Mouse (Mus musculus) neural tube, embryonic 12.5 days (tissue): ENCODE results near the gene Zbtb44. TPM values are rescaled to one million over a fixed set of nuclear protein-coding genes. Genes with fewer than 3 reads are reported as not detected.

Experiments used
- ATAC-seq: fragments of 200-750 bp; cut with Nextera tagmentation; 2 replicates; pipeline ENCODE4 v1.8.0; 2017; ENCODE audit warnings: low read depth, mild to moderate bottlenecking, moderate TSS enrichment, moderate library complexity; ENCODE audit not compliant: low FRiP score
- H3K27ac ChIP-seq: fragments of 300-500 bp; sonication (generic); 2 replicates; pipeline ENCODE4 v1.5.1; 2016
- H3K27me3 ChIP-seq: fragments of 300-500 bp; sonication (generic); replicated peaks from 2 replicates; pipeline ENCODE4 v1.6.1; 2016; ENCODE audit warnings: mild to moderate bottlenecking
- H3K36me3 ChIP-seq: fragments of 300-500 bp; sonication (generic); 2 replicates; pipeline ENCODE4 v1.6.1; 2016; ENCODE audit warnings: mild to moderate bottlenecking
- H3K4me1 ChIP-seq: fragments of 300-500 bp; sonication (generic); 2 replicates; pipeline ENCODE4 v1.6.1; 2016
- H3K4me2 ChIP-seq: fragments of 300-500 bp; sonication (generic); replicated peaks from 2 replicates; pipeline ENCODE4 v1.6.1; 2016; ENCODE audit warnings: mild to moderate bottlenecking
- H3K4me3 ChIP-seq: fragments of 300-500 bp; sonication (generic); 2 replicates; pipeline ENCODE4 v1.5.1; 2016
- H3K9ac ChIP-seq: fragments of 300-500 bp; sonication (generic); 2 replicates; pipeline ENCODE4 v1.6.1; 2016; ENCODE audit warnings: mild to moderate bottlenecking
- H3K9me3 ChIP-seq: fragments of 300-500 bp; sonication (generic); 2 replicates; pipeline ENCODE4 v1.6.1; 2016; ENCODE audit warnings: mild to moderate bottlenecking
- WGBS: fragments of 180-500 bp; shearing (Covaris S2); methylation state at CpG from one replicate; pipeline ENCODE4 v1.1.7; 2016; 5-methylcytosine and 5-hydroxymethylcytosine counted together
- polyA plus RNA-seq: library from polyadenylated mRNA; unstranded; fragments of >200 nt; fragmentation: Nextera tagmentation; extraction: Ambion mirVana; gene quantifications from 2 replicates; pipeline ENCODE4 v1.2.1, GENCODE M21; 2016

Zbtb44 gene
- polyA plus RNA-seq, 1 experiment from 2014 or later = 6.7 TPM

DNA sequence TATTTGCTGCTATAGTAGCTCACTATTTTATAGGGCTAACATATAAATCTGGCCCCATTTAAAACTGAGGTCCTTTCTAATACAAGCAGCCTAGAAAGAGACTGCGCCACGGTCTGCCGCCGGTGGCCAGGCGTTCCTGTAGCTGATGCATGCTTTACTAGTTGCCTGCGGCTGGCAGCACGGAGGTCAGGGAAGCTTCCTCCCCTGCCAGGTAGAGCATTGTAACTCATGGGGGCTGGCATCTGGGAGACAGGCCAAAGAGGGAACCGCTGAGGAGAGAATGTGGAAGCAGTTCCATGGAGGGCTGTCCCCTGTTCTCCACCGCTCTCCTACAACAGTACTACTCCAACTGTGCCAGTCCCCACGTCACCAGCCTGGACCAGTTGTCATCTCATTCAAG, 44.4 kb downstream of the Zbtb44 start:
- 89% methylated on average over 10 of the region's 10 CpGs for WGBS
- H3K36me3 ChIP-seq = no peaks in the 10 kb centered on the region

DNA sequence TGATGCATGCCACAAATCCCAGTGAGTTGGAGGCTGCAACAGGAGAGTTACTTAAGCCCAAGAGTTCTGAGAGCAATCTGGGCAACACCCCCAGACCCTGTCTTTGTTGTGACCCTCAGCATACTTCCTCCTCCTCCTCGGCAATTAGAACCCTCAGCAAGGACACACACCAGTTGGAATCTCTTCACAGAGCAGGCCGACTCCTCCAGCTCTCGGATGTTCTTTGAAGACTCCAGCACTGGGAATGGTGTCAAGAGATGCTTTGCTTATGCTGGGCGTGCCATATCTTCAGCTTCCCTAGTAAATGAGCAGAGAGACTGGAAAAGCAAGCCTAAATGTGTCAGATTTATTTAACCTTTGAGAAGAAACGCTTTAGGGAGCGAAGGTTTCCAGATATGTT, 50.3 kb downstream of the Zbtb44 start:
- no peaks in the 10 kb centered on the region for H3K36me3 ChIP-seq
- H3K9ac ChIP-seq = no peak overlapping the region
- no peak overlapping the region for H3K27ac ChIP-seq
- H3K4me3 ChIP-seq = no peak overlapping the region
- WGBS = 71% methylated on average over 6 of the region's 6 CpGs
- 0 out of 2 replicates have a peak, but pooled peaks cover 4% of the 10 kb centered on the region for H3K27me3 ChIP-seq
- H3K4me2 ChIP-seq = no peak overlapping the region
- ATAC-seq = no peak
- no peaks in the 10 kb centered on the region for H3K9me3 ChIP-seq
- H3K4me1 ChIP-seq = no peaks in the 10 kb centered on the region; the same call in 1 of the 2 replicates

More for the DNA sequence above, 44.4 kb downstream of the Zbtb44 start:
- no peak overlapping the region for H3K9ac ChIP-seq
- no peak for ATAC-seq
- H3K4me3 ChIP-seq = no peak overlapping the region
- no peak overlapping the region for H3K27ac ChIP-seq
- no peak overlapping the region for H3K4me2 ChIP-seq
- H3K27me3 ChIP-seq = no peaks in the 10 kb centered on the region
- H3K9me3 ChIP-seq = no peaks in the 10 kb centered on the region
- no peaks in the 10 kb centered on the region for H3K4me1 ChIP-seq

DNA sequence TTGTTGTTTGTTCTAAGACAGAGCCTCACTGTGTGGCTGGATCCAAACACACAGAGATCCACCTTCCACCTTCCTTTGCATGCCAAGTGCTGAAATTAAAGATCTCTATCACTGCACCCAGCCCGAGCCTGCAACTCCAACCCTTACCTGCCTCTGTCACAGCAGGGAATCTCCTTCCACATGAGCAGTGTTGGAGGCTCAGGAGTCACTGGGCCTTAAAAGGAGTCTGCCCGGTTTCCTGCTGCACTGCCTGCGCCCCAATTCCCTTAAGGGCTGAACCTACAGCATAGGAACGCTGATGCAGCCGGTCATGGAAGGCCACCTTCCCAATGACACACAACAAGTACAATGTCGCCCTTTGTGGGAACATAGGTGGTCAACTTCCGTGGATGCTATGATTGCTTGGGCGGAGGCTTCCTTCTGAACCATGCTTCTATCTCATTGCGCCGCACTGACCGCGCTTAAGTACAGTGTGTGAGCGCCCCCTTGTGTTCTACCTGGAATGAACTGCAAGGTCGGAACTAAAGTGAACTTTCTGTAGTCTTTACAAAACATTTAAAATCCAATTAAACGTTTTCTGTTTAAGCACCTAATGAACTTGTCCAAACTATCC, 51.7 kb downstream of the Zbtb44 start:
- H3K9me3 ChIP-seq = no peaks in the 10 kb centered on the region
- 0 out of 2 replicates have a peak overlapping the region, but pooled peaks have one; percentile 39 for H3K9ac ChIP-seq
- peak; percentile 61; the same call in 1 of the 2 replicates for ATAC-seq
- H3K27ac ChIP-seq = no peak overlapping the region
- peak overlapping the region; percentile 49 for H3K4me2 ChIP-seq
- 9% methylated on average over 15 of the region's 15 CpGs for WGBS
- no peak overlapping the region for H3K4me3 ChIP-seq
- no peaks in the 10 kb centered on the region for H3K36me3 ChIP-seq
- H3K27me3 ChIP-seq = 0 out of 2 replicates have a peak, but pooled peaks cover 4% of the 10 kb centered on the region
- no peaks in the 10 kb centered on the region; the same call in 1 of the 2 replicates for H3K4me1 ChIP-seq

DNA sequence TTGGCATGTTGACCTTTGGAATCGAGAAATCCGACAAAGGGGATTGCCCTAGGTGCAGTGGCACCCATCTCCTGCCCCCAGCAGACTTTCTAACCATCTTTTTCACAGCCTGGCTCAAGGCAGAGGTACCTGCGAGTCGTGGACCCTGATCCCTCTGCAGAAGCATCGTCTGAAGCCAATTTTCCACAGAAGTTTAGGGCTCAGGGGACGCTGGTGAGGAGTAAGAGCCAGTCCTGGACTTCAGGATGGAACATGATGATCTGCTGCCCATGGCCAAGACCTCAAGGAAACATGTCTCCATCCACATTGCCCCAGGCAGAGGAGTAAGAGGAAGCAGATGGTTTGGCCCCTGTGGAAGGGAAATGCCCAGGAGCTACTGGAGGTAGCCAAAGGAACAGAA, 52.3 kb downstream of the Zbtb44 start:
- H3K9ac ChIP-seq = no peak overlapping the region
- 75% methylated on average over 6 of the region's 6 CpGs for WGBS
- H3K4me1 ChIP-seq = no peaks in the 10 kb centered on the region; the same call in 1 of the 2 replicates
- H3K36me3 ChIP-seq = no peaks in the 10 kb centered on the region
- H3K27me3 ChIP-seq = 0 out of 2 replicates have a peak, but pooled peaks cover 4% of the 10 kb centered on the region
- no peak overlapping the region for H3K4me3 ChIP-seq
- no peaks in the 10 kb centered on the region for H3K9me3 ChIP-seq
- ATAC-seq = no peak
- no peak overlapping the region for H3K4me2 ChIP-seq
- no peak overlapping the region for H3K27ac ChIP-seq

DNA sequence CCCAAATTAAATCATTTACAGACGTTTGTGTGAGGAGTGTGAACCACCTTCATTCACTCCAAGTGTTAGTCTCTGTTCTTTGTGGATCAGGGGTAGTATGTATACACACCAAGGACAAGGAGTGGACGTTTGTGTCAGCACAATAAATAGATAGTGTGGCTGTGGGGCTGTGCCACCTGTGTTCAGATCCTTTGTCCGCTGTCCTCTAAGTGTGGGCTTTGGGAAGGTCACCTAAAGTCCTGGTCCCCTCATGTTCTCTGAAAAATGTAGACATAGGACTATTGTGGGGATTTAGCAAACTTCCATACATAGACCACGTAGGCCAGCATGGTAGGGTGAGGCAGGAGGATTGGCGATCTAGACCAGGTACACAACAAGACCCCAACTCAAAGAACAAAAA, 55.1 kb downstream of the Zbtb44 start:
- WGBS = 75% methylated on average over 5 of the region's 5 CpGs
- ATAC-seq = no peak
- H3K36me3 ChIP-seq = no peaks in the 10 kb centered on the region
- no peaks in the 10 kb centered on the region; the same call in 1 of the 2 replicates for H3K4me1 ChIP-seq
- H3K9me3 ChIP-seq = no peaks in the 10 kb centered on the region
- no peak overlapping the region for H3K27ac ChIP-seq
- no peak overlapping the region for H3K4me3 ChIP-seq
- H3K4me2 ChIP-seq = no peak overlapping the region
- 0 out of 2 replicates have a peak, but pooled peaks cover 4% of the 10 kb centered on the region for H3K27me3 ChIP-seq
- H3K9ac ChIP-seq = no peak overlapping the region

DNA sequence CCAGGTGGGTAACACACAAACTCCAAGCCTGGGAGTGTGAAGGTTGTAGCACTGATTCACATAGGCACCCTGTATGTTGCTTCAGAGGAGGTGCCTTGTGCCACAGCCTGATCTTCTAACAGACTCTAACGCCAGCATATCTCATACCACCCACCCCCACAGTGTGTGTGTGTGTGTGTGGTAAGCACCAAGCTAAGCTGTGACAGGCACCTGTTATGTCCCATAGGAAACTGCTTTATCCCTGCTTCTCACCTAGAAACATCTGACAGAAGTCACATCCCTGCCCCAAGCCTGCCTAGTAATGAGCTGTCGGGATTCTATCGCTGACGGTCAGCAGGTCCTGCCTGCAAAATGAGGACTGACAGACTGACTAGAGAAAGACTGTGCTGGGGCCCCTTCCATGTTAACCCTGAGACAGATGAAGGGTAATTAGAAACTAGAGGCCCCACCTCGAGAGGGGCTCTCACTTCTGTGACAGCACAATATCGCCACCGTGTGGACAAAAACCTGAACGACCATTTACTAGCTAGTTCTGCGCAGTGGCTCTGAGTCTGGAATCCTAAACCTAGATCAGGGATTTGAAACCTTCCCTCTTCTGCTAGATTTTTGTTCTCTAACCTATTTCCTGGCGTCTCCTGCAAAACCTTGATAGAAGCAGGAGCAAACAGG, 55.8 kb downstream of the Zbtb44 start:
- Histone ChIP-seq H3K9ac (no peak overlapping the region), H3K4me1 (no peaks in the 10 kb centered on the region; the same call in 1 of the 2 replicates), H3K27me3 (0 out of 2 replicates have a peak, but pooled peaks cover 4% of the 10 kb centered on the region), H3K36me3 (no peaks in the 10 kb centered on the region), H3K4me3 (no peak overlapping the region), H3K27ac (no peak overlapping the region), H3K9me3 (no peaks in the 10 kb centered on the region), H3K4me2 (no peak overlapping the region)
- WGBS = 22% methylated on average over 10 of the region's 10 CpGs
- ATAC-seq = peak; percentile 26; the same call in 1 of the 2 replicates

DNA sequence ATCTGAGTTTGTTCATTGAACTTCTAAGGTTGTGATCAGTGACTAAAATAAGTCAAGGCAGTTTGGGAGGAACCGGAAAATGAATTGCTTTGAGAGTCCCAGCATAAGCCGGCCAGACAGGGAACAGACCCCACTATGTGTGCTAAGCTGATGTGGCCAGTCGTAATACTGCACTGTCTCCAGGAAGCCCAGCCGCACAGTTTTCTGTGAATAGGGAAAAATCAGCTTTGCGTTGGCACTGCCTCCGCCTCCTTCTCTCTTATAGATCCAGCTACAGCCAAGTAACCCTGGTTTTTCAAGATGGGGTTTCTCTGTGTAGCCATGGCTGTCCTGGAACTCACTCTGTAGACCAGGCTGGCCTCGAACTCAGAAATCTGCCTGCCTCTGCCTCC, 56.3 kb downstream of the Zbtb44 start:
- no peaks in the 10 kb centered on the region for H3K36me3 ChIP-seq
- no peak overlapping the region for H3K4me3 ChIP-seq
- no peaks in the 10 kb centered on the region for H3K9me3 ChIP-seq
- no peak overlapping the region for H3K4me2 ChIP-seq
- H3K9ac ChIP-seq = no peak overlapping the region
- H3K4me1 ChIP-seq = no peaks in the 10 kb centered on the region; the same call in 1 of the 2 replicates
- H3K27ac ChIP-seq = no peak overlapping the region
- 82% methylated on average over 7 of the region's 7 CpGs for WGBS
- 0 out of 2 replicates have a peak, but pooled peaks cover 4% of the 10 kb centered on the region for H3K27me3 ChIP-seq
- no peak for ATAC-seq

DNA sequence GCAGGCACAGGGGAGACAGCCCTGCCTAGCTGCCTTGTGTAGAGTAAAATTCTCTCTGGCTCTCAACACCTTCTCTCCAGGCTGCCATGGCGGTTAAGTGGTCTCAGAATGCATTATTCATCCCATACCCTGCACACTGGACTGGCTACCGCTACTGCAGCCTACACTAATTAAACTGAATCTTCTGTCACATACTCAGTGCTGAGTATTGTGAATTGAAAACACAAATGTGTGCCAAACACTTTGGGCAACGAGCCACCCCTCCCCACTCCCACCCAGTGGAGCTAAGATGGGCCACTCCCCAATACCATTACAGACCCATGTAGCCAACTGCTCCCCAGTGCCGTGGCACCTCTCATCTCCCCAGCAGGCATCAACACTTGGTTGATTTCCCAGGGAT, 57.0 kb downstream of the Zbtb44 start:
- Histone ChIP-seq H3K9ac (no peak overlapping the region), H3K9me3 (no peaks in the 10 kb centered on the region), H3K4me3 (no peak overlapping the region), H3K27ac (no peak overlapping the region), H3K36me3 (no peaks in the 10 kb centered on the region), H3K4me2 (no peak overlapping the region), H3K4me1 (no peaks in the 10 kb centered on the region), H3K27me3 (0 out of 2 replicates have a peak, but pooled peaks cover 4% of the 10 kb centered on the region)
- 81% methylated on average over 4 of the region's 4 CpGs for WGBS
- ATAC-seq = no peak

DNA sequence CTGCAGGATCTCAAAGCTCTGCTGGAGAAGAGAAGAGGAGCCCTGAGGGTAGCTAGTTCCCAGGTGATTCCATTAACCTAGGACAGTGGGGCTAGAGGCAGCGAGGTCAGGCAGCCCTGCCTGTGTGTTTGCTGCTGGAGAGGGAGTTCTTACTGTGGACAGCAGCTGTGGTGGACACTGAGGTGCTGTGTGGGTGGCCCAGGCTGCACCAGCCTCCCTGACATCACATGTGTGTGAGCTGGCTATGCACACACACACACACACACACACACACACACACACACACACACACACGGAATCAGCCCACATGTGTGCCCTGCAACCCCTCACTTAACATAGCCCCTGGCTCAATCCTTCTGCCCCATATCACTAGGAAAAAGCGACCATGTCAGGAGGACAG, 57.7 kb downstream of the Zbtb44 start:
- Histone ChIP-seq H3K4me1 (no peaks in the 10 kb centered on the region), H3K27ac (no peak overlapping the region), H3K4me2 (no peak overlapping the region), H3K9me3 (no peaks in the 10 kb centered on the region), H3K4me3 (no peak overlapping the region), H3K9ac (no peak overlapping the region), H3K27me3 (no peaks in the 10 kb centered on the region), H3K36me3 (no peaks in the 10 kb centered on the region)
- 76% methylated on average over 3 of the region's 3 CpGs for WGBS
- ATAC-seq = no peak

DNA sequence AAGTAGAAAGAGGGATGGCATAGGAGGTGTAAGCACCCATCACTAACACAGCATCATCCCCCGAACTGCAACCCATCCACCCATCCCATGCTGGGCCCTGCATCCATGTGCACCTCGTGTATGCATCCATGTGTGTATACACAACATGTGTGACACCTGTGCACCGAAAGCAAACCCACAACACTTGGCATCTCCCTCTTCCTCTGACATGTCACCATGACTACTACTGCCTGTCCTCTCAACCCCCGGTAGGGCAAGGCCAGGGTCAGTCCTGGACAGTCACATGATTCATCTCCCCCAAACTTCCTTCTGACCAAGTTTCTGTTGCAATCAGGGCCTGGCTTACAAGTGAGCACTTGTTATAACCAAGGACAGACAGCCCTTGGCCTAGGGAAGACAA, 58.4 kb downstream of the Zbtb44 start:
- H3K27ac ChIP-seq = no peak overlapping the region
- H3K9ac ChIP-seq = no peak overlapping the region
- no peaks in the 10 kb centered on the region for H3K27me3 ChIP-seq
- H3K4me3 ChIP-seq = no peak overlapping the region
- no peaks in the 10 kb centered on the region for H3K4me1 ChIP-seq
- ATAC-seq = no peak
- 90% methylated on average over 4 of the region's 4 CpGs for WGBS
- H3K4me2 ChIP-seq = no peak overlapping the region
- no peaks in the 10 kb centered on the region for H3K36me3 ChIP-seq
- no peaks in the 10 kb centered on the region for H3K9me3 ChIP-seq

DNA sequence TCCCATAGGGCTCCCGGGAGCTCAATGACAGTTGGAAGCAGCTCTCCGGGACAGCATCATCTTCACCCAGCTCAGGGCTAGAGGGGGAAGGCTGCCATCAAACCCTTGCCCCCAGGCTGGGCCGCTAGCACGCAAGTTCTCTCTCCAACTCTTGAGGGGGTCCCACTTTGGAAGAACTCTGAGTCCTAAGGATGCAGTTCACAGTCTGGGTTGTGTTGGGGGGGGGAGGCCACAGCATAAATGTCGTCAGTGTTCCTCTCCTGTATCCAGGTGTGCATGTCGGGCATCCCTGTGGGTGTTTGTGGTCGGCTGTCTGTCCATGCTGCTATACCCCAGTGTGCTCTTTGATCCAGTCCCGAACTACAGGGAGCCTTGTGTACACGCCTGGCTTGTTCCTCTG, 59.1 kb downstream of the Zbtb44 start:
- no peaks in the 10 kb centered on the region for H3K36me3 ChIP-seq
- no peak overlapping the region for H3K9ac ChIP-seq
- ATAC-seq = no peak
- H3K4me3 ChIP-seq = no peak overlapping the region
- 83% methylated on average over 9 of the region's 9 CpGs for WGBS
- H3K4me1 ChIP-seq = no peaks in the 10 kb centered on the region
- H3K9me3 ChIP-seq = no peaks in the 10 kb centered on the region
- H3K27me3 ChIP-seq = no peaks in the 10 kb centered on the region
- no peak overlapping the region for H3K27ac ChIP-seq
- no peak overlapping the region for H3K4me2 ChIP-seq

DNA sequence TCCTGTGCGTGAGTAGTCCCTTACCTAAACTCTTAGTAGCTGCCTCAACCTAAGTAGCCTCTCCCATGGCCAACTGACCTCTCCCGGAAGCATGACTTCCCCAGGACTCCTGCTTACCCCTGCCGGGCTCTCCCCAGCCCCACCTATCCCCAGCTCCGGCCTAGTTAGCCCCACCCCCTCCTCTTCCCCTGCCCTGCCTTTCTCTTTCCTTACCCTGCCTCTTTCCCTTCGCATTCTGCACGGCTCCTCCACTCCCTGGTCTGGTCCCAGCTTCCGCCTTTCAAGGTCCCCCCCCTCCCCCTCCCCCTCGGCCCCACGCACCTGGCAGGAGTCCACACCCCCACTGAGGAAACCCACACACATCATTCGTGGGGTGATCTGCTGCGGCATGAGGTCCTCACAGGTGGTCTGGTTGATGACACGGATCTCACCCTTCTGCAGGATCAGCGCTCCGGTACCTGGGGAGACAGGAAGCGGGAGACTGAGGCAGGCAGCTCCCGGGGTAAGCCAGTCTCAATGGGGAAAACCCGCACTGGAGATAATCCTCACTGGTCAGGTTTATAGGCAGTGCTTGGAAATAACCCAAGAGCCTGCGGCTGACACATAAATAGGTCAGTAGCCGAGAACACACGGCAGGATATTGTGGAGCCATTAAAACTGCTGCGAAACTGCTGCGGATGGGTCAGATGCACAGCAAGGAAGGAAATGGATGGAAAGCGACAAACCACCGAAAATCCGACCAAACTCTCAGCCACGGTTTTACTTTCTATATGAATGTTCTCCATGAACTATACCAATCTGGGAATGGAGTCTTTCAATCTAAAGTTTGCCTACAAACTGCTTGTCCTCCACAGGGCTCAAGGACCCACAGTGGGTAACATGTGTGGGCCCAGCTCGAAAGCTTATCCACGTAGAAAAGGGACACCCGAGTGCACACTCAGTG, 59.9 kb downstream of the Zbtb44 start:
- 80% methylated on average over 29 of the region's 29 CpGs for WGBS
- H3K4me1 ChIP-seq = no peaks in the 10 kb centered on the region
- no peaks in the 10 kb centered on the region for H3K27me3 ChIP-seq
- H3K9ac ChIP-seq = no peak overlapping the region
- no peaks in the 10 kb centered on the region for H3K9me3 ChIP-seq
- no peak overlapping the region for H3K27ac ChIP-seq
- H3K4me3 ChIP-seq = no peak overlapping the region
- no peaks in the 10 kb centered on the region for H3K36me3 ChIP-seq
- no peak overlapping the region for H3K4me2 ChIP-seq
- ATAC-seq = no peak
